Mouse (Mus musculus) limb, embryonic 15.5 days (tissue): ENCODE measurements at regions not wholly inside any gene's neighbourhood (a gene's known extent, or its start where the extent isn't known, plus 50 kb on each side); places are given as distances from the start of the nearest gene placed in this dataset.

Experiments
- ATAC-seq: fragments of 200-750 bp; cut with Nextera tagmentation; 2 replicates; pipeline ENCODE4 v1.8.0; 2017; ENCODE audit warnings: low read depth, moderate TSS enrichment; ENCODE audit not compliant: insufficient number of reproducible peaks, low FRiP score, low TSS enrichment
- H3K27ac ChIP-seq: fragments of 300-500 bp; sonication (generic); 2 replicates; pipeline ENCODE4 v1.5.1; 2015; ENCODE audit warnings: moderate library complexity, mild to moderate bottlenecking, inconsistent platforms
- H3K27me3 ChIP-seq: fragments of 300-500 bp; sonication (generic); 2 replicates; pipeline ENCODE4 v1.6.1; 2015; ENCODE audit warnings: inconsistent platforms
- H3K36me3 ChIP-seq: fragments of 300-500 bp; sonication (generic); 2 replicates; pipeline ENCODE4 v1.6.1; 2015; ENCODE audit warnings: inconsistent platforms
- H3K4me1 ChIP-seq: fragments of 300-500 bp; sonication (generic); 2 replicates; pipeline ENCODE4 v1.6.1; 2015; ENCODE audit warnings: inconsistent platforms
- H3K4me2 ChIP-seq: fragments of 300-500 bp; sonication (generic); 2 replicates; pipeline ENCODE4 v1.6.1; 2015; ENCODE audit warnings: mild to moderate bottlenecking, inconsistent platforms
- H3K4me3 ChIP-seq: fragments of 300-500 bp; sonication (generic); 2 replicates; pipeline ENCODE4 v1.5.1; 2015; ENCODE audit warnings: mild to moderate bottlenecking, inconsistent platforms
- H3K9ac ChIP-seq: fragments of 300-500 bp; sonication (generic); 2 replicates; pipeline ENCODE4 v1.6.1; 2015; ENCODE audit warnings: inconsistent platforms
- H3K9me3 ChIP-seq: fragments of 300-500 bp; sonication (generic); 2 replicates; pipeline ENCODE4 v1.6.1; 2016; ENCODE audit warnings: inconsistent platforms
- WGBS: fragments of 180-500 bp; shearing (Covaris S2); methylation state at CpG from one replicate; pipeline ENCODE4 v1.1.7; 2015; 5-methylcytosine and 5-hydroxymethylcytosine counted together

DNA sequence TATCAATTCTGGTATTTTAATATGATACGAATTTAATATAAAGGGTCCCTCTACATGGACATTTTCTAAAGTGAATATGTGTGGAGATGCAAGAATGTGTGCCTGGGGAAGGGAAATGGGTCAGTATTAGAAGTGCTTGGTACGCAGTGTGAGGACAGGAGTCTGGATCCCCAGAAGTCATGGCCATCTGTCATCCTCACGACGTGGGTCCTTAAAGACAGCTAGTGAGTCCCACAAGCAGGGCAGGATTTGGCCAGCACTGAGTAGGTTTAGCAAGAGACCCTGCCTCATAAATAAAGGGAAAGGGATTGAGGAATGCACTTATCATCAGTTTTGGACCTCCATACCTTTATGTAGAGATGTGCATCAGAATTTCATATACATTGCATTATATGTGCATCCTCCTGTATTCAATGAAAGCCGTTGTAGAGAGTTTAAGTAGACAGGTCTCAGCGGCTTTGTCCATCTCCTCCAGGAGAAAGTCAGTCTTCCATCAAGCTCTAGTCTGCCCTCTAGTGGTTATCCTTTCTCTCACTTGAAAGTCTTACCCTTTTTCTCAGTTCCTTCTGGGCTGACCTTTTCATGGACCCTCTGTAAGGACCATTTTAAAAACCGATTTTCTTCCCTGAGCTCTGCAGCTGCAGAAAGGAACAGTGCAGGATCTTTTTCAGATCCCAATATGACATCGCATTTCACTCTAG, 434.0 kb upstream of the Apob start:
- no peak for ATAC-seq
- Histone ChIP-seq H3K4me1 (no peaks in the 10 kb centered on the region), H3K4me3 (no peak overlapping the region), H3K27me3 (no peaks in the 10 kb centered on the region), H3K9me3 (no peaks in the 10 kb centered on the region), H3K9ac (no peak overlapping the region), H3K27ac (no peak overlapping the region), H3K36me3 (no peaks in the 10 kb centered on the region), H3K4me2 (no peak overlapping the region)
- WGBS: 44% methylated on average over 8 of the region's 8 CpGs

DNA sequence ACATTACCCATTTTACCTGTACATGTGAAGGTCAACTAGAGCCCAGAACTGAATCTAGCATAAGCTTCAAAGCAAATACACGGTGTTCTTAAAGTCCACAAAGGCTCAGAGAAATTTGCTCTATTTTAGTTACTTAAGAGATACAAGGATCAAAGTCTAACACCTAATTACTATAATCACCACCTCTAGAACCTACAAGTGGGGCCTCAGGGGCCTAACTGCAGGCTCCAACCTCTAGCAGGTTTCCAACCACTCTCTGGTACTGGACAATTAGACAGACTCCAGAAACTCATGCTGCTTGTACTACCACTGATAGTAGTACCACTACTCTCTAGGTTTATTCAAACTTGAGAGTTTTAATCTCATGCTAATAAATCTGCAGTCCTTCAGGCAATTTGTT, 428.7 kb upstream of the Apob start:
- no peaks in the 10 kb centered on the region for H3K27me3 ChIP-seq
- WGBS: 69% methylated on average over 1 of the region's 1 CpGs
- no peaks in the 10 kb centered on the region for H3K4me1 ChIP-seq
- H3K4me3 ChIP-seq: no peak overlapping the region
- ATAC-seq: no peak
- H3K27ac ChIP-seq: no peak overlapping the region
- no peak overlapping the region for H3K9ac ChIP-seq
- H3K4me2 ChIP-seq: no peak overlapping the region
- H3K9me3 ChIP-seq: no peaks in the 10 kb centered on the region
- no peaks in the 10 kb centered on the region for H3K36me3 ChIP-seq

GRCm38 (mm10) chr12:7560245-7560644, 417.2 kb upstream of the Apob start:
- Histone ChIP-seq H3K4me2 (no peak overlapping the region), H3K9ac (no peak overlapping the region), H3K4me1 (no peaks in the 10 kb centered on the region), H3K36me3 (no peaks in the 10 kb centered on the region), H3K27ac (no peak overlapping the region), H3K27me3 (no peaks in the 10 kb centered on the region), H3K9me3 (no peaks in the 10 kb centered on the region), H3K4me3 (no peak overlapping the region)
- WGBS: 78% methylated on average over 1 of the region's 1 CpGs
- no peak for ATAC-seq

GRCm38 (mm10) chr12:7576081-7576480, 401.4 kb upstream of the Apob start:
- Histone ChIP-seq H3K4me2 (no peak overlapping the region), H3K36me3 (no peaks in the 10 kb centered on the region), H3K9me3 (no peaks in the 10 kb centered on the region), H3K9ac (no peak overlapping the region), H3K27ac (no peak overlapping the region), H3K4me1 (no peaks in the 10 kb centered on the region), H3K4me3 (no peak overlapping the region), H3K27me3 (no peaks in the 10 kb centered on the region)
- WGBS: 88% methylated on average over 2 of the region's 2 CpGs
- no peak for ATAC-seq

DNA sequence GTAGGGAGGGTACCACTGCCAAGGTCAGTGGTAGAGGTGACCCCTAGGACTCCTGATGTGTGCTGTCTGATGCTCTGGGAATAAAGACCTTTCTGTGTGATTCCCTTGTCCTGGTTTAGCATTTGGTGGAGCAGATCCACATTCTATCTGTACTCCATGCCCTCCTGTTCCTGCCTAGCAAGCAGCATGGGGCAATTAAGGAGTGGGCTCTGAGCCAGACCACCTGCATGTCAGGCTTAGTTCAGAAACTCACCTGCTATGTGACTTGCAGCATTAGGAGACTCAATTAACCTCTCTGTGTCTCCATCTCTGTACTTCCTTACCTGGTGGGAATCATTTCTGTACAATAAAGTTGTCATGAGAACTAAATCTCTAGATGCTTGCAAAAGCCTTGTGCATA, 389.9 kb upstream of the Apob start:
- H3K9me3 ChIP-seq: no peaks in the 10 kb centered on the region
- no peaks in the 10 kb centered on the region for H3K4me1 ChIP-seq
- no peak for ATAC-seq
- no peaks in the 10 kb centered on the region for H3K27me3 ChIP-seq
- no peak overlapping the region for H3K4me2 ChIP-seq
- no peak overlapping the region for H3K27ac ChIP-seq
- no peaks in the 10 kb centered on the region for H3K36me3 ChIP-seq
- H3K9ac ChIP-seq: no peak overlapping the region
- no peak overlapping the region for H3K4me3 ChIP-seq

DNA sequence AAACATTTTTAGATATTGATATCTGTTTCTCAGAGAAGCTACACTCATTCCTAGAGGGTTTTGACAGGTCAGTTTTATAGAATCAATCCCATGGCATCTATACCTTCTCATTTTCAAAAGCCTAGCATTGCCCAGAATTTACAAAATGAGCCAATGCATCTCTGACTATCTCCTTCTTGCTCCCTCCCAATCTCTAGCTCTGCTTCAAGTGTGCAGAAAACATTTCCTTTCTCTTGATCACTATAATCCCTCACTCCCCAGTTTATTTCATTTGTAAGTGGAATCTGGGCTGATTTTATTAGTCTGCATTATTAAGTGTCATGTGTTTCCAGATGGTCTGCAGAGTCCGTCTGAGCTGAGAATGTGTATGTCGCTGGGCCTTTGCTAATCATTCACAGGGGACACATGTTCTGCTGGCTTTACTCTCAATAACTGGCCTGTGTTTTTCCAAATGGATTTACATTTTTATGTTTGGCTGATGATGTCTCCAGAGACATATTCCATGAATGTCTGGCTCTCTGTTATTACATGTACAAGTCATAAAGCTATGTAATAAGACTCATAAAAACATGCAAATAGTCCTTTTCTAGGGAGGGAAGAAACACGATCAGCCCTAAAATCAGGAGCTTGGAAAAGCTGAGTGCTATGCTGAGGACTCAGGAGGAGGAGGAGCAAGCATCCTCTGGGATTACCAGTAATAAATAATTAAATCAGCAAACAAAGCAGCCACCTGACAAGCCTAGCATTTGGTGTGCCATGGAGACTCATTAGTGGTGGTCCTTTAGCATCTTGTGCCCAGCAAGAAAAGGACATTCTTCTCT, 366.0 kb upstream of the Apob start:
- H3K9me3 ChIP-seq: no peaks in the 10 kb centered on the region
- no peak overlapping the region for H3K4me2 ChIP-seq
- 22% methylated on average over 3 of the region's 3 CpGs for WGBS
- H3K27ac ChIP-seq: no peak overlapping the region
- no peak overlapping the region for H3K9ac ChIP-seq
- no peaks in the 10 kb centered on the region for H3K36me3 ChIP-seq
- H3K27me3 ChIP-seq: no peaks in the 10 kb centered on the region
- peak; percentile 24; the same call in 1 of the 2 replicates for ATAC-seq
- no peak overlapping the region for H3K4me3 ChIP-seq
- 0 out of 2 replicates have a peak, but pooled peaks cover 4% of the 10 kb centered on the region for H3K4me1 ChIP-seq

GRCm38 (mm10) chr12:7636417-7637175, 340.9 kb upstream of the Apob start:
- H3K4me1 ChIP-seq: peaks cover 4% of the 10 kb centered on the region; the same call in 1 of the 2 replicates
- H3K4me2 ChIP-seq: no peak overlapping the region
- no peaks in the 10 kb centered on the region for H3K9me3 ChIP-seq
- ATAC-seq: no peak
- H3K36me3 ChIP-seq: no peaks in the 10 kb centered on the region
- H3K27ac ChIP-seq: no peak overlapping the region
- WGBS: 40% methylated on average over 4 of the region's 4 CpGs
- H3K4me3 ChIP-seq: no peak overlapping the region
- no peak overlapping the region for H3K9ac ChIP-seq
- no peaks in the 10 kb centered on the region for H3K27me3 ChIP-seq

DNA sequence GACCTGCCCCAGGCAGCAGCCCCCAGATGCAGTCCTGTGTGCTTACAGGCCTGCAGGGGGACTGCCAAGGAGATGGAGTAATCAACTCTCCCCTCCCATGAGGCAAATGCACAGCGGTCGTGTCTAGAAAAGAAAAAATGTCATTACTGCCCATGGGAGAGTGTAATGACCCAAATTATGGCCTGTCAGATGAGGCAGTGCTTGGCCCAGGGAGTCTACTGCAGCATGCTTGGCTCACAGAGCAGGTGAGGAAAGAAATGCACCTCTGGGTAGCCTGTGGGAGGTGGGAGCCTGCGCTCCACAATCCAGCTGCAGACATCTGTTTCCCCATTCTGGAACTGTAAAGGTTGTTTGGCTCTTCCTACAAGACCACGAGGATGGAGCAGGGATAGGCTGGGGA, 339.8 kb upstream of the Apob start:
- Histone ChIP-seq H3K27me3 (no peaks in the 10 kb centered on the region), H3K27ac (no peak overlapping the region), H3K36me3 (no peaks in the 10 kb centered on the region), H3K4me2 (no peak overlapping the region), H3K9me3 (no peaks in the 10 kb centered on the region), H3K4me1 (peaks cover 4% of the 10 kb centered on the region; the same call in 1 of the 2 replicates), H3K9ac (no peak overlapping the region), H3K4me3 (no peak overlapping the region)
- 49% methylated on average over 4 of the region's 4 CpGs for WGBS
- ATAC-seq: no peak

DNA sequence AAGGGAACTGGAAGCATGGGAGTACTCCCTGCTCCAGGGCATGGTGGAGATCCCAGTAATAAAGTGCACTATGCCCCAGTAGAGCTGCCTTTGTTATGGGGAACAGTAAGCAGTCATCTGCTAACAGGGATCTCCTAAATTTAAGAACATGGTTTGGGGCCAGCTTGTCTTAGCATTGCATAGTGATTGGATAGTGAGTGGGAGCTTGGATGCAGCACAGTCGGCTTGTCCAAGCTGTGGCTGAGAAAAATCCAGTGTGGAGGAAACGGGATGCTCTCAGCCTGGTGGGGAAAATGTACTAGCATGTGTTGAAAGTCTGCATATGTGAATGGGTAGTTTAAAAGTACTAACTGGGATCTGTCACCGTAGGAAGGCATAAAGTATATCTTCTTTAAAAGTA, 326.6 kb upstream of the Apob start:
- no peaks in the 10 kb centered on the region for H3K36me3 ChIP-seq
- no peaks in the 10 kb centered on the region for H3K9me3 ChIP-seq
- no peak for ATAC-seq
- H3K4me1 ChIP-seq: no peaks in the 10 kb centered on the region
- H3K27me3 ChIP-seq: no peaks in the 10 kb centered on the region
- WGBS: 77% methylated on average over 3 of the region's 3 CpGs
- no peak overlapping the region for H3K4me3 ChIP-seq
- H3K4me2 ChIP-seq: no peak overlapping the region
- H3K9ac ChIP-seq: no peak overlapping the region
- H3K27ac ChIP-seq: no peak overlapping the region

DNA sequence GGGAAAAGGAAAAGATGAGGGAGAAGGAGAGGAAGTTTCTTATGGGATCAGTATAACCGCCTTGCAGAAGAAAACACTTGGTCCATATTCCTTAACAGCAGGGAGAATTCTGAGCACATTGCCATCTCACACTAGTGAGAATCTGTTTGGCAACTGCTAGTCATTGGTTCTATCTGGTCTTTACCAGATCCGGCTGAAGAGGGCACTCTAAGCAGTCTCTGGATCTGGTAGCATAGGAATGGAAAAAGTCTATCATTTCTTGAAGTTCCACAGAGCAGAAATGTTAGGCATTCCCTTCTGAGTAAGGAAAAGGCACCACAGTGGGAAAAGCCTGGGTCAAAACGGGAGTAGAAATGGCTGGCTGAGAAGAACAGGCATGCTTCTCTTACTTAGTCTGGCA, 315.4 kb upstream of the Apob start:
- Histone ChIP-seq H3K9me3 (no peaks in the 10 kb centered on the region), H3K27me3 (no peaks in the 10 kb centered on the region), H3K9ac (no peak overlapping the region), H3K4me1 (no peaks in the 10 kb centered on the region), H3K4me3 (no peak overlapping the region), H3K4me2 (no peak overlapping the region), H3K36me3 (no peaks in the 10 kb centered on the region), H3K27ac (no peak overlapping the region)
- no peak for ATAC-seq
- 56% methylated on average over 3 of the region's 3 CpGs for WGBS

DNA sequence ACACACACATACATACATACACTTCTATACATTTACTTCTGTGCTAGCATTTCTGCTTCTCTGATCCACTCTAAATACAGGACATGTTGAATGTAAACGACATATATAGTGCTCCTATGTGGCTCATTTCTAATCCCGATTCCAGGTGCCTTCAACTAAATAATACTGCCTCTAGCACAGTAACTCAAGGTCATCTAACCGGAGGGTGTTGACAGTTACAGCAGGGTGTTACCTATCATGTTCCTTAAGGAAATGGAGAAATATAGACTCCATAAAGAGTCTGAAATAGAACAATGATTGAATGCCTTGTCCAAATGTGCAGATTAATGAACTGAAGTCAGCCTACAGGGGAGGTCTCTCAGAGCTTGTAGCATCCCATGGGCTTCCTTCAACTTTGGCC, 307.3 kb upstream of the Apob start:
- H3K27me3 ChIP-seq: no peaks in the 10 kb centered on the region
- H3K9ac ChIP-seq: no peak overlapping the region
- no peak overlapping the region for H3K4me3 ChIP-seq
- ATAC-seq: no peak
- no peak overlapping the region for H3K4me2 ChIP-seq
- H3K36me3 ChIP-seq: no peaks in the 10 kb centered on the region
- no peak overlapping the region for H3K27ac ChIP-seq
- no peaks in the 10 kb centered on the region for H3K4me1 ChIP-seq
- WGBS: 62% methylated on average over 3 of the region's 3 CpGs
- H3K9me3 ChIP-seq: no peaks in the 10 kb centered on the region

DNA sequence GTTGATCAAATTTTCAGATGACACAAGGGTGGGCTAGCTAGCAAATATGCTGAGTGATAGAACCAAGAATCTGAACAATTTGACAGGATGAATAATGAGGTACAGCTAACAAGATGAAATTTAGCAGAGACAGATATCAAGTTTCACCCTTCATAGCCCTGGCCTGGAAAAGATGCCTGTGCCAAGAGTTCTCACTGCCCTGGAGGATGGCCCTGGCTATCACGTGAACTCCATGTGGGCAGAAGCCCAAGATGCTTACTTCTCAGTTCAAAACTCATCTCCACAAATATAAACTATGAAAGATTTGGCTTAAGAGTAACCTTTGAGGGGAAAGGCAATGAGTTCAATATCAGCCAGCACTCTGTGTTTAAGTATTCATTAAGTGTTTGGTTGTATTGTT, 306.9 kb upstream of the Apob start:
- Histone ChIP-seq H3K4me3 (no peak overlapping the region), H3K27me3 (no peaks in the 10 kb centered on the region), H3K27ac (no peak overlapping the region), H3K4me2 (no peak overlapping the region), H3K9ac (no peak overlapping the region), H3K9me3 (no peaks in the 10 kb centered on the region), H3K4me1 (no peaks in the 10 kb centered on the region), H3K36me3 (no peaks in the 10 kb centered on the region)
- no peak for ATAC-seq
- WGBS: 47% methylated on average over 1 of the region's 1 CpGs
